Mouse (Mus musculus): ENCODE measurements at regions not wholly inside any gene's neighbourhood (a gene's known extent, or its start where the extent isn't known, plus 50 kb on each side); places are given as distances from the start of the nearest gene placed in this dataset.

- no peak for DNase-seq (ENCODE audit: extremely low read depth, low read depth)
Observed at GRCm38 (mm10) chr13:103476328-103476727, 142.0 kb upstream of the Mast4 start.

GRCm38 (mm10) chr13:103472216-103472615, 137.9 kb upstream of the Mast4 start:
- no peak for DNase-seq (ENCODE audit: extremely low read depth, low read depth)

GRCm38 (mm10) chr13:103470141-103470540, 135.8 kb upstream of the Mast4 start:
- no peak for DNase-seq (ENCODE audit: extremely low read depth, low read depth)

- no peak for DNase-seq (ENCODE audit: extremely low read depth, low read depth)
Observed at GRCm38 (mm10) chr13:103460499-103460898, 126.2 kb upstream of the Mast4 start.

DNA sequence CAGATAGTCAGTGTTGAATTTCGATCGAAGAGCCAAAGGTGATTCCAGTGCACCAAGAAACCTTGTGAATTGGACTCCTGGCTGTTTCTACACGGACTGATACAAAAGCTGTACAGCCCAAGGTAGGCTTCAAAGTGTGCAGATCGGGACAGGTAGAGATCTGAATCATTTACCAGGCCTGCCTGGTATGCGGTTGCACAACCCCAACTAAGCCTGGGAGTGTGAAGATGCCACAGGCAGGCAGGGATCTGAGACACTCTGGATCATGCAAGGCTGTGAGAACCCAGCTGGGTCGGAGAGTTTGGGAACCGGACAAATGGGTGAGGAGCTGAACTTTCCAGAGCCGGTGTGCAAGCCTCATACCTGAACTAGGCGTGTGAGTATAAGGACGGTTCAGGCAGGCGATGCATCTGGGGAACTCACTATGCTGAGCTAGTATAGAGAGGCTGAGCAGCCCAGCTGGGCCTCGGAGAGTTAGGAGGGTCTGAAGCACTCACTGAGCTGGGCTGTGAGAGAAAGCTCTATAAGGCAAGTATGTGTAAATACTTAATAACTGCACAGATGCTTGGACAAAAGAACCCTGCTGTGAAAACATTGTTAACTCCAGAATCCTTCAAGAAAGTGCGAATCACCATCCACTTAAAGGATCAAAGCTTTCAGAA, 125.3 kb upstream of the Mast4 start:
- no peak for DNase-seq (ENCODE audit: extremely low read depth, low read depth)

DNA sequence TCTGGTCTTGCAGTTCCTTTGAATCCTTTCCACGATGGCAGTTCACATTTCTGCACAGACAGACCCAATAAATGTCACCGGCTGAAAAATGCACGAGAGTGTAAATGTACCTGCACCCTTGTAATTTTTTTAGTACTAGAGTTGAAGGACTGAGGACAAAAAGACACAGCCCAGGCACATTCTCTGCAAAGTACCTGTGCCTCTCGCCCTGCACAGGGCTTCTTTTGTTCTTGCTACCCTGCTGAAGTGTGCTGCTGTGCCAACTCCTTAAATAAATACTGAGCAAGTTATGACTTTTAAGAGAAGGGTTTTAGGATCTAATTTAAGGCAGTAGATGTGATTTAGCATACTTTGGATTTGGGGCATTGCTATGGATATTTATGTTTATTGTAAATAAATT, 118.5 kb upstream of the Mast4 start:
- DNase-seq (ENCODE audit: extremely low read depth, low read depth) = no peak

DNA sequence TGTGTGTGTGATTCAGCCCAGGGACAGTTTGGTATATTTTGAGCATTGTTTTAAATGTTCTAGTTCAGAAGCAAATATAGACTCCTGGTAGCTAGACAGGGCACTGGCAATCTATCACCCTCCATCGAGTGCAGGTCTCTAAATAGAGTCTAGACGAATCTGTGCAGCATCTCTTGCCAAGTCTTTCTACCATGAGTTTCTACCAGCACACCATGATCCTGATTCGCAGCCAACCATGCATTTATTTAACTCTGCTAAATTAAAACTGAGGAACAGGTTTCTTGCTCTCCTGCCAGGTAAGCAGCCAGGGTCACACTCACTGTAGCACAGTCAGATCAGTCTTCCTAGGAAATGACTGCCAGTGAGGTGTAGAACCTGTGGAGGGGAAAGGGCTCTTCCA, 96.3 kb upstream of the Mast4 start:
- DNase-seq (ENCODE audit: extremely low read depth, low read depth) = no peak

GRCm38 (mm10) chr13:103424011-103424410, 89.7 kb upstream of the Mast4 start:
- no peak for DNase-seq (ENCODE audit: extremely low read depth, low read depth)

DNA sequence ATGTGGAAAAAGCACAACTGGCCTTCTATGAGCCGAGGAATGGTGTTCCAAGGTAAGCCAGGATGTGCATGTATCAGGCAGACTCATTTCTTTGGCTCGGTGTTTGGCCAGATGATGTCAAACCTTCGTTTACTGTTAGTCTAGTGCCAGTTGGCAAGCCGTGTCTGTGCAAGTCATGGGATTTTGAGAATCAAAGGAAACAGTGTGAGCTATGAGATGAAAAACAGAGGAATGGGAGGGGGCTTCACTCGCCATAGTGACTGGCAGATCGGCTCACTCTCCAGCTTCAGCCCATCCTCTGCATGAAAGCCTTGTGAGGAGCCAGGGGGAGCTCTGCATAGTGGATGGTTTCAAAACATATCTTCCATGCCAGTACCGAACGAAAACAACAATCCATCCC, 89.1 kb upstream of the Mast4 start:
- no peak for DNase-seq (ENCODE audit: extremely low read depth, low read depth)

DNA sequence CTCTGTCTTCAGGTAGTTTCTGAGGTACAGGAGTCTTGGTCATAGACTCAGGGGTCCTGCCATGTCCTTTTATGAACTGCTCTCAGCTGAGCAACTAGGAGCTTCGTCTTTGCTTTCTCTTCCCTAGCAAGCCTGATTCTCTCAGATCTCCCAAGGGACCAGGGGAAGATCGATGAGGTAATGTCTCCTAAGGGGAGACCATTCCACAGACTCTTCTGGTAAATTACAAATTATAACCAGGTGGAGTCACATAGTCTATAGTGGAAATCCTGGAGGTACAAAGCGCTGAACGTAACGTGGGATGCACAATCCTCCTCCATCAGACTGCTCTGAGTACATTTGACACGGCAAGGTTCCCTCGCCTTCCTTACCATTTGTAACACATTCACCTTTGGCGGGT, 88.7 kb upstream of the Mast4 start:
- no peak for DNase-seq (ENCODE audit: extremely low read depth, low read depth)

DNA sequence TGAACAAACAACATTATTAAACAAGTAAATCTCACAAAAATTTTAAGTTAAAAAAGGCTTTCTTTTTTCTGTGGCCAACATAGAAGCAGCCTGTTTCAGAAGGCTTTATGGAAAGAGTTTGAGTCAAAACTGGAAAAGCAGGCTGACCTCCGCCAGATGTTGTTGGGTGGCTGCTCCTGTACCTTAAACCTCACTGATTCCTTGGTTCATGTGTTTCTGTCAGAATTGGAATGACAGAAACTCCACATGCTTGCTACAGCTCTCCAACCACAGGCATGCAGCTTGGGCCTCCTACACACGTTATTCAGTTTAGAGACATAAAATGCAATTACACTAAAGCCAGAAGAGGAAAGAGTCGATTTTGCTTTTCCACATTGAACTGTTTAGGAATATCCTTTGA, 84.8 kb upstream of the Mast4 start:
- DNase-seq (ENCODE audit: extremely low read depth, low read depth) = no peak

DNA sequence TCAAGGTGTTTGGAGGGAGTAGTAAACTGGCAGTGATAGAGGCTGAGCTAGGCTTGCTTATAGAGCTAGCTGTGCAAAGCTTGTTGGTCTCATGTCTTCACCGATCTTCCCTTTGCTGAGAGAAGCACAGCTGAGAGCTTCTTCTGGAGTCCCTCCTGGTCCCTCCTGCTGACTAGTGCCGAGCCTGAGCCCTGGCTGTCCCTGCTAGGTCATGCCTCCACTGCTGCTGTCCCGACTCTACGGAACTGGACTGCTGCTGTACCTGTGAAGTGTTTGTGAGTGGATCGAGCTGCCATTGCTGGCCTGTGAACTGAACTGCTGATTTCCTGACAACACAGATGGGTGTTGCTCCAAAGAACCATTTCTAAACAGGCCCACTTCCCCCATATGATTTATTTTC, 83.0 kb upstream of the Mast4 start:
- DNase-seq (ENCODE audit: extremely low read depth, low read depth) = no peak

GRCm38 (mm10) chr13:103415335-103415734, 81.0 kb upstream of the Mast4 start:
- no peak for DNase-seq (ENCODE audit: extremely low read depth, low read depth)

- DNase-seq (ENCODE audit: extremely low read depth, low read depth) = no peak
Observed at GRCm38 (mm10) chr13:103412566-103412965, 78.3 kb upstream of the Mast4 start.

GRCm38 (mm10) chr13:103409286-103409685, 75.0 kb upstream of the Mast4 start:
- no peak for DNase-seq (ENCODE audit: extremely low read depth, low read depth)

DNA sequence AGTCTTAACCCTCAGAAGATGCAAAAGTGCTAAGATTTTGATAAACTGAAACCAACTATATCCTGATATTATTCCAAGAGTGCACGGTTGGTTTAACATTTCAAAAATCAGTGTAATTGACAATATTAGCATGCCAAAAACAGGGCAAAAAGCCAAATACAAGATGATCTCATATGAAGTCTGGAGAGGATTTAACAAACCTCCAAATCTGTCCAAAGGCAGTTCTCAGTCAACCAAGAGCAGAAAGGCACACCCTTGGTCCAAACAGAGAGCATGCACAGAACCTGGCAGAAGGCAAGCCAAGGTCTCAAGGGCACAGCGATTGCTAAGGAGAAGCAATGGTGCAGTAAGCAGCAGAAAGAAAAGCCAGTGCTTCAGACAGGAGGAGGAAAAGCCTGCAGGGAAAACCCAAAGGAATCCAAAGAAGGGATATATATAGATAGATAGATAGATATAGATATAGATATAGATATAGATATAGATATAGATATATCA, 62.3 kb upstream of the Mast4 start:
- DNase-seq (ENCODE audit: extremely low read depth, low read depth) = no peak

GRCm38 (mm10) chr13:103396099-103396498, 61.8 kb upstream of the Mast4 start:
- DNase-seq (ENCODE audit: extremely low read depth, low read depth) = no peak

DNA sequence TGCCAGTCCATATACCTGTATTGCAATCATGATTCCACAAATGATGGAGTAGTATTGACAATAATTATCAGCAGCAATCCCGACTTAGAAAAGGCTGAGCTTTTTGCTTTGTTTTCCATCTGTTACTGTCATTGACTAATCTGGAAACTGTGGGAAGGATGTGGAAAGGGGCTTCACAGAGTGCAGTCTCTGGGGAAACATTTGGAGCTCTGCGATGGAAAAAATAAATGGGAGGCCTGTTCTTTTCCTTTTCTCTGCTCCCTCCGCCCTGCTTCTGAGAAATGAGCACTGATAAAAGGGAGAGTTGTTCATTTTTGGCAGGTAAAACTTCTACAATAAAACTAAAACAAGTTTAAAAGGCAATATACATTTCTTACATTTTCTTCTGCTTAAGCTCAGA, 58.3 kb upstream of the Mast4 start:
- DNase-seq (ENCODE audit: extremely low read depth, low read depth) = no peak

DNA sequence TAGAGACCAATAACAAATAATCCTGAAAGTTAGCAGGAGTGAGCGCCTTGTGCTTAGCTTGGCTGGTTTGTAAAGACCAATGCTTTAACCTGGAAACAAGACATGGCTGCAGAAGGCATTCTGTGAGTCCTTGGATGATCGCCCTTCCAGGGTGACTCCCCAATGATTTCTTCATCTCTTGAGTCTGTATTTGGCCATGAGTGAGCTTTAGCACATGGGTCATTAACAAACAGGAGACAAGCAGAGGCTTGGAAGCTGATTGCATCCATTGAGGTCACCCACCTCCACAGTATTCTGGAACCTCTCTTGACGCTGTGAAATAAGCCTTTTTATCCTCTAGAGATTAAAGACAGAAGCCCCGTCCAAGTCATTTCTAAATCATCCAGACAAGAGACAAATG, 57.1 kb upstream of the Mast4 start:
- no peak for DNase-seq (ENCODE audit: extremely low read depth, low read depth)

DNA sequence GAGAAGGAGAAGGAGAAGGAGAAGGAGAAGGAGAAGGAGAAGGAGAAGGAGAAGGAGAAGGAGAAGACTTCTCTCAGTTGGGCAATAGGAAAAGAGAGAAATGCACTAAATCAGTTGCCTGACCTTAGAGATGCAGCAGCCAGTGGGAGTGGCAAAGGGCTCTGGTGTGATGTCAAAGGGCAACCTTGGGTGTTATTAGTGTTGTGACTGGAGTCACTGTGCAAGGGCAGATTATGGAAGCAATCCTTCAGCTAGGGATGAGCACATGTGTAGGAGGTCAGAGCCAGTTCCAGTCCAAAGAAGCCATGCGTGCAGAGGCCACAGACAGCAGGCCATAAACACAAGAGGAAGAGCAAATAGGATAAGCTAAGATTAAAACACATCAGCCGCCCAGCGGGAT, 56.7 kb upstream of the Mast4 start:
- no peak for DNase-seq (ENCODE audit: extremely low read depth, low read depth)

- no peak for DNase-seq (ENCODE audit: extremely low read depth, low read depth)
Observed at GRCm38 (mm10) chr13:103386948-103387347, 52.7 kb upstream of the Mast4 start.

Data from MEL-GATA-1-ER (cell line).